Mouse (Mus musculus) inflammation-experienced regulatory T-cells (primary cell): ENCODE data around the gene Hba-a2. TPM values are rescaled to one million over a fixed set of nuclear protein-coding genes. Genes with fewer than 3 reads are reported as not detected.

Experiments used
- polyA plus RNA-seq, 2 experiments: library from polyadenylated mRNA; unstranded; fragments of 100-300 nt; shearing (Covaris generic); gene quantifications; one replicate each; pipeline ENCODE4 v1.2.1; 2017

The Hba-a2 gene
- 10 to 100 TPM in 1 of 2 experiments, 1 to 10 TPM in 1; 7.1 to 35.9 TPM for polyA plus RNA-seq

GRCm38 (mm10) chr11:32296203-32296602, at the start of gene Hba-a2:
Gene Hba-a2 (plus strand): TSS chr11:32296489.

GRCm38 (mm10) chr11:32267188-32267884, 29.0 kb upstream of the Hba-a2 start, which contains the start of gene Nprl3:
Gene Nprl3 (minus strand): TSS chr11:32267707.

GRCm38 (mm10) chr11:32276347-32276746, 19.9 kb upstream of the Hba-a2 start, which contains the start of gene Hba-x:
Gene Hba-x (plus strand): TSS chr11:32276400.

GRCm38 (mm10) chr11:32283091-32283777, 13.1 kb upstream of the Hba-a2 start, which contains the start of gene Hba-a1:
Gene Hba-a1 (plus strand): TSS chr11:32283511.

GRCm38 (mm10) chr11:32286695-32287492, 9.4 kb upstream of the Hba-a2 start, which contains the start of gene Hbq1b:
Gene Hbq1b (plus strand): TSS chr11:32286965.

GRCm38 (mm10) chr11:32299865-32300264, 3.6 kb downstream of the Hba-a2 start, which contains the start of gene Hbq1a:
Gene Hbq1a (plus strand): TSS chr11:32300069.

Other genes with a start within 250 kb of the Hba-a2 start
- gene Il9r, start 96.2 kb upstream of the Hba-a2 start, polyA plus RNA-seq, result 10 to 100 TPM; 10.5 to 15.5 TPM
- gene Snrnp25, start 91.1 kb upstream of the Hba-a2 start, polyA plus RNA-seq, result 10 to 100 TPM; 34.8 to 35.2 TPM
- gene Rhbdf1, start 74.2 kb upstream of the Hba-a2 start, polyA plus RNA-seq, result 1 to 10 TPM in 1 of 2 experiments, not detected in 1; 1.2 TPM
- gene Mpg, start 70.0 kb upstream of the Hba-a2 start, polyA plus RNA-seq, result 10 to 100 TPM; 24.2 to 33.4 TPM
- gene Nprl3, start 28.8 kb upstream of the Hba-a2 start, polyA plus RNA-seq, result 10 to 100 TPM; 58.4 to 59.6 TPM
- gene Hba-x, start 20.1 kb upstream of the Hba-a2 start, polyA plus RNA-seq, result not detected
- 10 to 100 TPM in 1 of 2 experiments, 1 to 10 TPM in 1; 5.1 to 13.4 TPM for gene Hba-a1, start 13.0 kb upstream of the Hba-a2 start, polyA plus RNA-seq
- under 1 TPM in 1 of 2 experiments, not detected in 1; 0.31 TPM for gene Hbq1b, start 9.5 kb upstream of the Hba-a2 start, polyA plus RNA-seq
- not detected for gene Hbq1a, start 3.6 kb downstream of the Hba-a2 start, polyA plus RNA-seq
- 1 to 10 TPM in 1 of 2 experiments, under 1 TPM in 1; 0.23 to 1.9 TPM for gene Sh3pxd2b, start 51.3 kb downstream of the Hba-a2 start, polyA plus RNA-seq
- 1 to 10 TPM; 7.7 to 8.0 TPM for gene Ubtd2, start 158.9 kb downstream of the Hba-a2 start, polyA plus RNA-seq
- gene Efcab9, start 235.6 kb downstream of the Hba-a2 start, polyA plus RNA-seq, result 1 to 10 TPM; 2.0 to 4.6 TPM
- gene Stk10, start 236.8 kb downstream of the Hba-a2 start, polyA plus RNA-seq, result 100 to 1,000 TPM; 238 to 282 TPM